Mouse (Mus musculus) gastrocnemius, postnatal 10 days (tissue): Measurements from ENCODE around the gene Vmn1r172. TPM values are rescaled to one million over a fixed set of nuclear protein-coding genes. Genes with fewer than 3 reads are reported as not detected.
"Not testable (repeated sequence)": the region's sequence is repeated elsewhere in the genome, so short reads cannot be mapped to it uniquely, and the experiment has no call there.

Experiments used
- DNase-seq: peaks from one replicate; pipeline ENCODE4 v3.0.0; 2021; ENCODE audit warnings: mixed read lengths
- long read RNA-seq, 2 experiments: library from polyadenylated mRNA; stranded (forward); transcript quantifications; one replicate each; pipeline ENCODE4 v2.0.0; 2021
- total RNA-seq, 2 experiments: library from RNA; stranded (reverse); gene quantifications; 2 replicates each; pipeline ENCODE4 v1.2.3; 2021

The Vmn1r172 gene
- not detected for total RNA-seq
- long read RNA-seq, experiment 1: 0 reads
- long read RNA-seq, experiment 2: 0 reads

DNA sequence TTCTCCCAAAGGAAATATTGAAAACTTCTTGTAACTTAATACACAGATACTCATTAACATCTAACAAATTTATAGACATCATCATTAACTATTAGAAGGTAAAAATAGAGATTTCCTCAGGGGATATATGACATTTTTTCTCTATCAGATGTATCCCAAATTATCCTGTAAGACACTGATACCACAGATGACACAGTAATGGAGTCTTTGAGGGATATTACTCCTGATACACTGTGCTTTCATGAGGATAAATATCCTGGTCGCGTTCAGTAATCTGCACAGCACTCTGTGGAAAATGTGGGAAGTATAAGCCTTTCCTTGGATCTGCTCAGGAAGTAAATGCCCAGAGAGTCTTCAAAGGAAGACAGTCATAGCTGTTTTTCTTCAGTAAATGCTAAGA is at the start of gene Vmn1r172:
Vmn1r172 (plus strand) TSS at position 301 of the 400 bp plus-strand sequence.
- no peak for DNase-seq

DNA sequence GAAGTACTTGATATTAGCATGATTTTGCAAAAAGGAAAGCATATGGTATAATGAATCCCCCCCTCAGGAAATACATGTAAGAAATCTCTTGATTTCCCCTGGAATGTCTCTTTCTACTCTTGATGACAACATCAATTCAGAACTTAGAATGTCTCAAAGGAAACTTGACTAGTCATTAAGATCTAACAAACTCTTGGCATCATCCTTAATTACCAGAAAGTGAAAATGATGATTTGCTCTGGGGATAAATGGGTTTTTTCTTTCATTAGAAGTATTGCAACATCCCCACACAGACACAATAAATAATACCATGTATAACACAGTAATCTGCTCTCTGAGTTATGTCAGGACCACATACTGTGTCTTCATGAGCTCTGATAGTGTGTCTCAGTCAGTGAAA is 27.7 kb upstream of the Vmn1r172 start, which contains the start of gene Vmn1r171:
Vmn1r171 (plus strand) TSS at position 301 of the 400 bp plus-strand sequence.
- DNase-seq: no peak

DNA sequence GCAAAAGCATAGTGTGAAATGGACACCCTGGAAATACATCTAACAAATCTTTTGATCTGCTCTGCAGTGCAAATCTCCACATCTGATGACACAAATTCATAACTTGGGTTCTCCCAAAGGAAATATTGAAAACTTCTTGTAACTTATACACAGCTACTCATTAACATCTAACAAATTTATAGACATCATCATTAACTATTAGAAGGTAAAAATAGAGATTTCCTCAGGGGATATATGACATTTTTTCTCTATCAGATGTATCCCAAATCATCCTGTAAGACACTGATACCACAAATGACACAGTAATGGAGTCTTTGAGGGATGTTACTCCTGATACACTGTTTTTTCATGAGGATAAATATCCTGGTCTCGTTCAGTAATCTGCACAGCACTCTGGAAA is 42.3 kb downstream of the Vmn1r172 start, which contains the start of gene Vmn1r173:
Vmn1r173 (plus strand) TSS at position 301 of the 400 bp plus-strand sequence.
- DNase-seq: not testable (repeated sequence)

Other genes with a start within 250 kb of the Vmn1r172 start
- gene Vmn1r167, start 151.1 kb upstream of the Vmn1r172 start, total RNA-seq: not detected
- gene Vmn1r168, start 118.6 kb upstream of the Vmn1r172 start, total RNA-seq: not detected
- not detected for gene Vmn1r169, start 82.8 kb upstream of the Vmn1r172 start, total RNA-seq
- gene Vmn1r170, start 52.1 kb upstream of the Vmn1r172 start, total RNA-seq: not detected
- not detected for gene Vmn1r171, start 27.6 kb upstream of the Vmn1r172 start, total RNA-seq
- not detected for gene Vmn1r173, start 42.4 kb downstream of the Vmn1r172 start, total RNA-seq
- gene Vmn1r174, start 94.0 kb downstream of the Vmn1r172 start, total RNA-seq: not detected
- gene Vmn1r175, start 152.3 kb downstream of the Vmn1r172 start, total RNA-seq: not detected
- gene Vmn1r176, start 179.1 kb downstream of the Vmn1r172 start, total RNA-seq: not detected
- not detected for gene Vmn1r177, start 208.1 kb downstream of the Vmn1r172 start, total RNA-seq
- not detected for gene Vmn1r178, start 233.7 kb downstream of the Vmn1r172 start, total RNA-seq